Mouse (Mus musculus) olfactory bulb, adult 2 months (tissue): Measurements from ENCODE around the gene Fem1b. TPM values are rescaled to one million over a fixed set of nuclear protein-coding genes. Genes with fewer than 3 reads are reported as not detected.
"Not testable (repeated sequence)": the region's sequence is repeated elsewhere in the genome, so short reads cannot be mapped to it uniquely, and the experiment has no call there.

ENCODE experiments used
- H3K27ac ChIP-seq: fragments of 200-500 bp; 2 replicates; pipeline ENCODE4 v1.5.1; 2012; ENCODE audit warnings: low read depth, low read length; ENCODE audit not compliant: insufficient read depth
- H3K4me1 ChIP-seq: fragments of 200-500 bp; 2 replicates; pipeline ENCODE4 v1.6.1; 2012; ENCODE audit warnings: low read length; ENCODE audit not compliant: control insufficient read depth, insufficient read depth
- H3K4me3 ChIP-seq: fragments of 200-500 bp; 2 replicates; pipeline ENCODE4 v1.5.1; 2012; ENCODE audit warnings: mild to moderate bottlenecking, low read depth, low read length, moderate library complexity; ENCODE audit not compliant: insufficient read depth
- CTCF ChIP-seq: fragments of 200-500 bp; IDR thresholded peaks from 2 replicates; pipeline ENCODE4 v1.5.1; 2012; ENCODE audit warnings: low read depth, mild to moderate bottlenecking, low read length, moderate library complexity; ENCODE audit not compliant: insufficient read depth
- POLR2A ChIP-seq: fragments of 200-500 bp; IDR thresholded peaks from 2 replicates; pipeline ENCODE4 v1.6.1; 2012; ENCODE audit warnings: mild to moderate bottlenecking, low read depth, low read length, moderate library complexity; ENCODE audit not compliant: insufficient read depth
- WGBS: fragments of 180-500 bp; shearing (Covaris S2); methylation state at CpG from one replicate; pipeline ENCODE4 v1.1.7; 2018; 5-methylcytosine and 5-hydroxymethylcytosine counted together
- polyA plus RNA-seq: library from polyadenylated mRNA; stranded (reverse); fragments of >200 nt; gene quantifications from 2 replicates; pipeline ENCODE4 v1.2.4, GENCODE M21; 2012; ENCODE audit warnings: low replicate concordance; ENCODE audit not compliant: missing spikeins, insufficient read depth, insufficient read length

Gene Fem1b
- polyA plus RNA-seq: not detected in 2 replicates

DNA sequence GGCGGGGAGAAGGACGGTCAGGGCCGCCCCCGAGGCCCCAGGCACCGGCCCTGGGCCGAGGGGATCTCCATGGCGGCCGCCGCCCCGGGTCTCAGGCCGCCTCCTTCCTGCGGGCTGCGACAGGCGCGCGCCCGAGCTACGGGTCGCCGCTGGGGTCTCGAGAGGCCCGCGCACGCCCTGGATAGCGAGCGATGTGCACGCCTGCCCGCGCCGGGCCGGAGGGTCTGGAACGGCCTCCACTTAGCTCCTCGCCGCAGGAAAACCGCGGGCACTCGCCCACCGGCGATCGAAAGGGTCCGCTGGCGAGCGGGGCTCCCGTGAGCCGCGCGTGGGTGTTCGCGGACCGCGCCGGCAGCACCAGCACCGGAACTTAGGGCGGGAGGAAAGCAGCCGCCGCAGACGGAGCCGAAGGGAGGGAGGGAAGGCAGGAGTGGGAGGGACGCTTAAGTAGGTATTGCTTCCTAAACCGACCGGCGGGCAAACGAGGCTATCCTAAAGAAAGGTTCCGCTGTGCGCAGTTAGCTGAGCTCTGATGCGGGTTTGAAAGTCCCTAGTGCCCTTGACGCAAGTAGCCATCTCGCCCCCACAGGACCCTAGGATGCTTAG lies at the start of gene Fem1b:
Fem1b (minus strand) TSS at position 419 of the 606 bp plus-strand sequence.
- TF ChIP-seq CTCF (no peak), POLR2A (peak; percentile 45)
- H3K4me1 ChIP-seq: peaks cover 5% of the 10 kb centered on the region; the same call in 1 of the 2 replicates
- 0% methylated on average over 63 of the region's 68 CpGs for WGBS
- peak within 1 kb of the TSS; percentile 92 for H3K4me3 ChIP-seq
- peak within 1 kb of the TSS; percentile 98 for H3K27ac ChIP-seq

DNA sequence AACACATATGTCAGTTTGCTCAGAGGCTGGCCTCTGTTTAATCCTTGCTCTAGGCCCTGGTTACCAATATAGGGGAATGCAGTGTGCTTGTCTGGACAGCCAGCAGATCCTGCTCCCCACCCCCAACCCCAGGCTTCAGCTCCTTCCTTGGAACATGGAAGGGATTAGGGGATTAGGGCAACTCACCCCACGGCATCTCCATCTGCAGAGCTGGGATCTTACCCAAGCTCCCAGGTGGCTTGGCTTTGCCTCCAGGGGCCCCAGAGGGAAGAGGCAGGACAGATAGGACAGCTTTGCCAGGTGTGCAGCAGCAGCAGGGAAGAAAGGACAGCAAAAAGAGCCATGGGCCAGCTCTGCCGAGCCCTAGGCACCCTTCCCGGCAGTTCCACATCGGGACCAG lies 49.1 kb upstream of the Fem1b start:
- Histone ChIP-seq H3K4me3 (no peak overlapping the region), H3K4me1 (peaks cover 12% of the 10 kb centered on the region), H3K27ac (no peak overlapping the region)
- WGBS: 68% methylated on average over 4 of the region's 4 CpGs
- TF ChIP-seq CTCF: no peak
- TF ChIP-seq POLR2A: no peak

DNA sequence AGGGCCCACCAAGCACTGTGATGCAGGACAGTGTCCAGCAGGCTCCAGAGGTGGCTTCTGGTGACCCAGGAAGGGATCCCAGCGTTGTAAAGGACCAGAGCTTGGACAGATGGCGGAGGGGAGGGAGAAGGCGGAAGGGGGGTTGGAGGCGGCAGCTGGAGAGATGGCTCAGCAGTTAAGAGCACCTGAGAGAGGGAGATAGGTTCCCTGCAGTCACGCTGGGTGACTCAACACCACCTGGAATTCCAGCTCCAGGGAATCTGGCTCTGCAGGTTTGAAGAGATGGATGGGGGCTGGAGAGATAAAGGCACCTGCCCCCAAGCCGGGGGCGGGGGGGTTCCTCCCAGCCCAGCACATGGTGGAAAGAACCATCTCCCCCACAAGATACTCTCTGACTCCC lies 48.4 kb upstream of the Fem1b start:
- peaks cover 12% of the 10 kb centered on the region for H3K4me1 ChIP-seq
- 79% methylated on average over 7 of the region's 7 CpGs for WGBS
- H3K27ac ChIP-seq, H3K4me3 ChIP-seq: not testable (repeated sequence)

DNA sequence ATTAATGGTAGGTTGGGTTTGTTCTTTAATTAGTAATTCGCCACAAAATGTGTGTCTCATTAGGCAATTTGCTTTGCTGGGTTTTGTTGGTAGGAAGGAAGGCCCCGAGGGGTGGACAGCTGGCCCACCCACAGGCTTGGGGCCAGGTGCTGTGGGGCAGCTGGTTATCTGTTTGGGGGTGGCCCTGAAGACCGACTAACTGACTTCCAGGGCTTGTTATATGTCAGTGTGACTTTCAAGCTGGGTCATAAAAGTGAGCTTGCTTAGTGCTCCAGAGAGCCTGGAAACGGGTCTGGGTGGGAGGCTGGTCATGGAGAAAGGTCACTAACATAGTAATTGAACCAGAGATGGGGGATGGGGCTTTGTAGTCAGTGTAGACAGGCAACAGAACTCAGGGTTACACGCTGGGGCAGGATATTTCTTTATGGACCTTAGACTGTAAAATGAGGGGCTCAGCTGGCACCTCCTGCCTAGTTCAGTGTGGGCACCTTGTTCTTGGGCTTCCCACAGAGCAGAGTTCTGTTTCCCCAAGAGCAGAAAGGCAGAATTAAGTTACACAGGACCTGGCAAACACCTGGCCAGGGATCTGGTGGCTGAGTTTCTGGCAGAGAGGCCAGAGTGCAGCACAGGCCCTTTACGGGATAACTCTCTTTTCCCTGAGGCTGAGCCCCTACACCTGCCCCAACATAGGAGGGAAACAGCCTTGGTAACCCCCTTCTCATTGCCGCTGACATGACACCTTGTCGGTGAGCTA lies 46.7 kb upstream of the Fem1b start:
- 54% methylated on average over 8 of the region's 8 CpGs for WGBS
- no peak overlapping the region for H3K4me3 ChIP-seq
- no peak overlapping the region for H3K27ac ChIP-seq
- TF ChIP-seq CTCF (no peak), POLR2A (no peak)
- H3K4me1 ChIP-seq: peaks cover 12% of the 10 kb centered on the region

GRCm38 (mm10) chr9:62857719-62858261 lies 46.1 kb upstream of the Fem1b start, which contains the start of gene Calml4:
Calml4 (plus strand) TSS chr9:62858080.
- no peak for TF ChIP-seq POLR2A
- no peak within 1 kb of the TSS for H3K27ac ChIP-seq
- peaks cover 12% of the 10 kb centered on the region for H3K4me1 ChIP-seq
- H3K4me3 ChIP-seq: no peak within 1 kb of the TSS
- 49% methylated on average over 20 of the region's 20 CpGs for WGBS

DNA sequence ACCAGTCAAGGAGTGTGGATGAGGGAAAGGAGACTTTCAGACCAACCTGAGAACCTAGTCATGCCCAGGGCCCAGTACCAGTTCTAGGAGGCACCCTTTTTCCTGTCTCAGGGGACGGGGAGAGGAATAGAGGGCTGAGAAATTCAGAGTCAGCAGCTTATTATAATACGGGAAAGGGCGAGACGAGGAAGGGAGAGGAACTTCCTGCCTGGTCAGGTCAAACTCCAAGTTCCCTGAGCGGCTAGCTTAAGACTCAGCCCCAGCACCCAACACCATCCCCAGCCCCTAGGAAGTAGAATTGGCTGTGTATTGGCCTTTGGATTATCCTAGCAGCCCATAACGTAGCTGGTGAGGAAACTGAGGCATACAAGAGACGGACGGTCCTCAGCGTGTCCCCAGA lies 45.5 kb upstream of the Fem1b start:
- WGBS: 91% methylated on average over 9 of the region's 9 CpGs
- Histone ChIP-seq H3K4me3 (no peak overlapping the region), H3K4me1 (peaks cover 12% of the 10 kb centered on the region), H3K27ac (no peak overlapping the region)
- TF ChIP-seq CTCF: no peak
- TF ChIP-seq POLR2A: no peak

DNA sequence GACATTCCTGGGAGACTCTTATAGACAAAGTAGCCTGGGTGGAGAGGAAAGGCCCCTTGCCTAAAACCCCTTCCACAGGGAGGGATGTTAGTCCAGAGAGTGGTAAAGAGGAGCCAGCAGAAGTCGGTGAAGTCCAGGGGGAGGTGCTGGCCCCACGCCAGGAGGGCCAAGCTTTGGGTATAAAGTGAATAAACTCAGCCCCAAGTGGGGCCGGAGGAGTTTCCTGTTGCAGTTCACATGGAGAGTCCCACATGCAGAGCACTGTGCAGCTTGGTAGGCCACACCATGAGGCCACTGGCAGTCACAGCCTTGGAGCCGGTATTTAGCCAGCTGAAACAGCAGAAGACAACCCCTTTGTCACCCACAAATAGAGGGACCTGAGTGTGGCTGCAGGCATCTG lies 42.7 kb upstream of the Fem1b start:
- Histone ChIP-seq H3K4me3 (no peak overlapping the region), H3K27ac (no peak overlapping the region), H3K4me1 (peaks cover 12% of the 10 kb centered on the region)
- 47% methylated on average over 4 of the region's 4 CpGs for WGBS
- TF ChIP-seq CTCF (no peak), POLR2A (no peak)

- TF ChIP-seq POLR2A: no peak
- no peak for TF ChIP-seq CTCF
- Histone ChIP-seq H3K27ac (no peak overlapping the region), H3K4me3 (no peak overlapping the region), H3K4me1 (peaks cover 10% of the 10 kb centered on the region)
- WGBS: 91% methylated on average over 2 of the region's 2 CpGs
Observed at GRCm38 (mm10) chr9:62851571-62851970, 39.8 kb upstream of the Fem1b start.

GRCm38 (mm10) chr9:62848641-62849040 lies 36.9 kb upstream of the Fem1b start:
- peaks cover 10% of the 10 kb centered on the region for H3K4me1 ChIP-seq
- H3K27ac ChIP-seq: no peak overlapping the region
- TF ChIP-seq CTCF (no peak), POLR2A (no peak)
- WGBS: 88% methylated on average over 3 of the region's 3 CpGs
- H3K4me3 ChIP-seq: no peak overlapping the region
